Mouse (Mus musculus) v-Abl transformed pro-B cells (cell line): ENCODE data around the gene Vac14.

Experiments
- in situ Hi-C, 2 experiments: fragments of 400-800 bp; cut with MboI; formaldehyde crosslinking; loops; one replicate each; pipeline ENCODE4 v1.15.1; 2025; ENCODE audit not compliant: unreplicated experiment in 2 of 2

The Vac14 gene

DNA sequence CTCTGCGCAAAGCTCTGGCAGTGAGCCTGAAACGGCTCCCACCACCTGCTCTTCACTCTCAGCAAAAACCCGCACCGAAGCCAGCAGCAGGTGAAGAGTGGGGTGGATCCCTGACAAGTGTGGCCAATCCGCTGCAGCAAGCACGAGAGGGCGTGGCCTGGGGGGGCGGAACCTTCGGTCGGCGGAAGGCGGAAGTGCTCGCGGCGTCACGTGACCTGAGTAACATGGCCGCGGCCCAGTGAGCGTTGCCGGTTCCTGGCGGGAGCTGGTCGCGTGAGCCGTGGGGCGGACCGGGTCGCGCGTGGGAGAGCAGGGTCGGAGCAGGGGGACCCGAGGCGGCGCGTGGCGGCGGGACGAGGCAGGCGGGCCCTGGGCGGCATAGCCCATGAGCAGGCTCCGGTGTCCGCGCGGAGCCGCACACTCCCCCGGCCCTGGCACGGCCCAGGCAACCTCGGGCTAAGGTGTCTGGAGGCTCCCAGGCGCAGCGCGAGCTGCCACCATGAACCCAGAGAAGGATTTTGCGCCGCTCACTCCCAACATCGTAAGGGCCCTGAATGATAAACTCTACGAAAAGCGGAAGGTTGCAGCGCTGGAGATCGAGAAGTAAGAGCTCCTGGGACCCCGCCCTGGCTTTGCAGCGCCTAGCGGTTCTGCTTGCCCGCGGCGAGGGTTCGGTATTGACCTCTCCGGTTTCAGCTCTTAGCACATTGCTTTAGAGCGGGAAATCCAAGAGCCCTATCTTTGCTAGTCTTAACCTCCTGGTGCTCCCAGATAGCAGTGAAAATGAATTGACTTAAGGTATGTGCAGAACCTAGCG lies at the start of gene Vac14:
Vac14 (plus strand) TSS at position 195 of the 817 bp plus-strand sequence.
- in situ Hi-C loops = loop anchor here in 1 of 2 experiments (10.0 to 25.0 kb wide), 2 partner anchors 404 to 1056 kb away; partner anchors contain the start of genes Cmtr2, Dhx38 and Txnl4b

DNA sequence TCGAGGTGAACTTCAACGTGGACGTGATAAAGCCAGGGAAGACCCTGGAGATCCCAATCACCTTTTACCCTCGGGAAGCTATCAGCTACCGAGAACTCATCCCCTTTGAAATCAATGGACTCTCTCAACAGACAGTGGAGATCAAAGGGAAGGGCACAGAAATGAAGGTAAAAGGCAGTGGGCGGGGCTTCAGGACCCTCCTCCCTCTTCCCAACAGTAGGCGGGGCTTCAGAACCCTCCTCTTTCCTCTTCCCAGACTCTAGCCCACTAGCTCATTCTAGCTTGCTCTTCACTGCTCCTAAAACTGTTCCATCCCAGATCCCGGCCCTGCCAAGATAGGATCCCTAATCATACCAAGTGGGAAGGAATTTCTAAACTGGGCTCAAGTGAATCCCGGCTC lies 25.7 kb upstream of the Vac14 start:
- in situ Hi-C loops = no loop called here

DNA sequence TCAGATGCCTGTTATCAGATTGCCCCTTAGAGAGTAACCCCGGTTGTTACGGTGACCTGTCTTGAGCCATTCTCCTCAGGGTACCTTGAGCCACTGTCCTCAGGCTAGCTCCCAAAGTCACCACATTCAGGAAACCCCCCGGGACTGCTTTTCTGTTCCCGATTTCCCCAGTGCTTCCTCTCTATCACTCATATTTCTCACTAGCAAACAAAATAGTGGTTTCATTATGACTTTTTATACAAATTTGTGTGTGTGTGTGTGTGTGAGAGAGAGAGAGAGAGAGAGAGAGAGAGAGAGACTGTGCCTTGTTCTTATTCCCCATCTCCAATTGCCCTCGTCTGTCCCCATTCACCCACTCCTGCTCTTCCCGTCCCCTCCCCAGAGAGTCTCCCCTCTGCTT lies 24.2 kb upstream of the Vac14 start:
- in situ Hi-C loops = no loop called here

DNA sequence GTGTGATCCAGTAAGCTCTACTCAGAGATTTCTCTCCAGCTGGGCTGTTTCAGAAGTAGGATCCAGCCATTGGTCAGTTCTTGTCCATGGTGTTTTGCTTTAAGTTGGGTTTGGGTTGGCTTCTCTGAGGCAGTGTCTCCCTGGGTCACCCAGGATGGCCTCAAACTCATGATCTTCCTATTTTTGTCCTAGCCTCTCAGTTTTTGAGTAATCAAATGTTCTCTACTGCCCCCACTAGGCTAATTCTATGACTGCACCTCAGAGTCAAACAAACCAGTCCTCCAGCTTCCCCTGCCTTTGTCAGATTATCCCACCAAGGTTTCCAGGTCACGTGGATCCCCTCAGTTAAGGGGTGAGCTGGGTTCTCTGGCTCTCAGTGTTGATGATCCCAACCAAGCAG lies 13.8 kb upstream of the Vac14 start:
- in situ Hi-C loops = loop anchor here (5.0 to 25.0 kb wide), 3 partner anchors 462 to 1042 kb away; partner anchors contain the start of genes Dhx38 (in 1 of the 2) and Txnl4b (in 1 of the 2)

DNA sequence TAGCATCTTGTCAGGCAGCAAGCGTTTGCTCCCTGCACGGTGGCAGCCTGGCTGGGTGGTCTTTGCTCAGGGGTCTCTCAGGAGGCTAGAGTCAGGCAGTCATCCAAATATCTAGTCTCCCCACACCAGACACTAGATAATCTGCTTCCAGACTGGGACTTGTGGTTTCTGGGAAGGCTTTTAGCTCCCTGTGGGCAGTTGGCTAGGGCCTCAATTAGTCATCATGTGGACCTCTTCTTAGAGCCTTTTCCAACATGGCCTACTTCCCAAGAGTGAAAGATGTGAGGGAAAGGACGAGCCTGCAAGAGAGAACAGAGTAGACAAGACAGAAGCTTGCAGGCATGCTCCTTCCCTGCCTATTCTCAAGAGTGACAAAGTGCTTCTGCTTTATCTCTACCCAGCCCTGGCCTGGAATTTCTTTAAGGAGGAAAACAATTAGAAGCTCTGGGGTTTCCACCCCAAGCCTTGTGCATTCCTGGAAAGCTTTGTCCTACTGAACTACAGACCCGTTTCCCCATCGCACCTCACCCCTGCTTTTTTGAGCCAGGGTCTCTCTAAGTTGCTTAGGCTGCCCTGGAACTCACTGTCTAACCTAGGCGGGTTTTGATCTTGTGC lies 12.9 kb upstream of the Vac14 start:
- in situ Hi-C loops = loop anchor here in 1 of 2 experiments (25.0 kb wide), 1 partner anchor 1043 kb away; the partner anchor contains the start of genes Dhx38 and Txnl4b

DNA sequence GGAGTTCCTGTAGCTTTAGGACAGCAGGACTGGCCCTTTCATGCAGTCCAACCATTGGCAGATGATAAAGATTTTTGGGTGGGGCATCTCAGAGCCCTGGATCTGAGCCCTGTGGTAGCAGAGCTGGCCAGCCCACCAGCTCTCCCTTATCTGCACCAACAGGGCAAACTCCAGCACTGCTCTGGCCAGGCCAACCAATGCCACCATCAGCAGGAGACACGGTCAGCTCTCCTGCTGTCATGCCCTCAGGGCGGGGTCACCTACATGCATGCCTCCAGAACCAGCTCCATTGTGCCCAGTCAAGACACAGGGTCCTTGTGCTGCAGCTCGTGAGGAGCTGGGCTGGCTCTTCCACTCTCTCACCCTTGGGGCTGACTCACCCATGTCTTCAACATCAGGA lies 2.7 kb upstream of the Vac14 start:
- in situ Hi-C loops = loop anchor here in 1 of 2 experiments (10.0 to 25.0 kb wide), 2 partner anchors 401 to 1053 kb away; partner anchors contain the start of genes Cmtr2, Dhx38 and Txnl4b

DNA sequence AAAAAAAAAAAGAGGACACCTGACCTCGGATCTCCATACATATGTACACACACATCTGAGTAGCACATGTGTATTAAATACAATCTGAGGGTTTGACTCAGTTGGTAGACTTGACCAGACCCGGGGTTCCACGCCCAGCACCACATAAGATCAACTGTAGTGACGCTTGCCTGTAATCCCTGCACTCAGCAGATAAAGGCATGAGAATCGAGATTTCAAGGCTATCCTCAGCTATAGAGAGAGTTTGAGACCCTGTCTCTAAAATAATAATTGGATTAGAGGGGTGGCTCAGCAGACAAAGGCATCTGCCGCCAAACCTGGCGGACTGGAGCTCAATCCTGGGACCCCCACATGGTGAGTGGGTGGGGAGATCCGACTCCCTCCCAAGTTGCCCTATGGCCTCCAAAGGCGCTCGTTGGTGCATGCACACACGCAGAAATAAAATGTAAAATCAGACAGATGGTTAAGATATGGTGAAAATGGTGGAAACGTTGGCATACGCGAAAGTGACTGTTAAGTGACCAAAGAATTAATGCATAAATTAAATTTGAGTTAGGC lies 505 bp upstream of the Vac14 start:
- in situ Hi-C loops = loop anchor here in 1 of 2 experiments (10.0 to 25.0 kb wide), 2 partner anchors 403 to 1056 kb away; partner anchors contain the start of genes Cmtr2, Dhx38 and Txnl4b

DNA sequence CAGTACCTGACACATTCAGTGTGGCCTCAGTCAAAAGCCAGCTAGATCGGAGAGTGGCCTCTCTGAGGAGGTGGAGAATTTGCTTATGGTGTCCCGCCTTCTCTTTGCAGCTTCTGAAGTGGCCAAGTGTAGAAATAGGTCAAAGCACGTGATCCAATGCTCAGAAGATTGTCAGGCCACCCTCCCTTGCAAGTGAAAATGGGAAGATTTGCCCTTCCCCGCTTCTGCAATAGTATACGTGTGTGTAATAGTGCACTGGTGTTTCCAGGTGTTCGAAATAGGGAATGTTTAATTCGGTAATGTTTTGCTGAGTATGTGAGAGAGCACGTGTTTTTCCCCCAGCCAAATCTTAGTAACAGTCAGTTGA lies 806 bp downstream of the Vac14 start:
- in situ Hi-C loops = loop anchor here in 1 of 2 experiments (10.0 to 25.0 kb wide), 2 partner anchors 404 to 1057 kb away; partner anchors contain the start of genes Cmtr2, Dhx38 and Txnl4b

DNA sequence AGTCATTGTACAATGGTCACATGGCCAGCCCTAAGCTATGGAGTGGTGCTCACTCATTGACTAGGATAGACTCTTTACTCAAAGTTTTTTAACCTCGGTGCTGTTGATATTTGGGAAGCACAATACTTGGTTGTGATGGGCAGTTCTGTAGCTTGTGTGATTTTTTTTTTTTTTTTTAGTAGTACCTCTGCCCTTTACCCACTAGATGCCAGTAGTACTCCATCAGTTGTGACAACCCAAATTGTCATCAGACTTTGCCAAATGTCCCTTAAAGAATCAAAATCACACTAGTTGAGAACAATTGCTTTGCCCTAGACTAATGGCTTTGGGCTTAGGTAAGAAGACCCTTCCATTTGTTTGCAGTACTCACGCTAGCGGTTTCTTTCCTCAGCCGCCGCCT lies 1.5 kb downstream of the Vac14 start:
- in situ Hi-C loops = loop anchor here in 1 of 2 experiments (10.0 to 25.0 kb wide), 2 partner anchors 405 to 1058 kb away; partner anchors contain the start of genes Cmtr2, Dhx38 and Txnl4b

DNA sequence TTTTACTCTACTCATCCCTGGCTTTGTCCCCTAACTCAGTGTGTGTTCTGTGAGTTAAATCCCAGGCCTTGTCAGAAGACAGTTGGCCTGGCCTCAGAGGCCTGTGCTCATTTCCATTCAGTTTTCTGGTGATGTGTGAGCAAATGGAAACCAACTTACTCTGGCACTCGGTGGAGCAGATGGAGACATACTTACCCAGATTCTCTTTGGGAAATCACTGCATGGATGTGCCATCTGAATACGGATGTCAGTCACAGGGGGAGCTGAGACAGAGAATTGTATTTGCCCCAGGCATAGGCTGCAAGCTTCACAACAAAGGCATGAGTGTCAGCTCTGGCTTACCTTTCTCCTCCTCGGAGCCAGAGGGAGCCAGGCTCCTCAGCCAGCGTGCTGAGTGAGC lies 8.0 kb downstream of the Vac14 start:
- in situ Hi-C loops = loop anchor here in 1 of 2 experiments (25.0 kb wide), 2 partner anchors 211 to 461 kb away; partner anchors contain the start of genes Clec18a, Cog4, Pdpr and Sf3b3

DNA sequence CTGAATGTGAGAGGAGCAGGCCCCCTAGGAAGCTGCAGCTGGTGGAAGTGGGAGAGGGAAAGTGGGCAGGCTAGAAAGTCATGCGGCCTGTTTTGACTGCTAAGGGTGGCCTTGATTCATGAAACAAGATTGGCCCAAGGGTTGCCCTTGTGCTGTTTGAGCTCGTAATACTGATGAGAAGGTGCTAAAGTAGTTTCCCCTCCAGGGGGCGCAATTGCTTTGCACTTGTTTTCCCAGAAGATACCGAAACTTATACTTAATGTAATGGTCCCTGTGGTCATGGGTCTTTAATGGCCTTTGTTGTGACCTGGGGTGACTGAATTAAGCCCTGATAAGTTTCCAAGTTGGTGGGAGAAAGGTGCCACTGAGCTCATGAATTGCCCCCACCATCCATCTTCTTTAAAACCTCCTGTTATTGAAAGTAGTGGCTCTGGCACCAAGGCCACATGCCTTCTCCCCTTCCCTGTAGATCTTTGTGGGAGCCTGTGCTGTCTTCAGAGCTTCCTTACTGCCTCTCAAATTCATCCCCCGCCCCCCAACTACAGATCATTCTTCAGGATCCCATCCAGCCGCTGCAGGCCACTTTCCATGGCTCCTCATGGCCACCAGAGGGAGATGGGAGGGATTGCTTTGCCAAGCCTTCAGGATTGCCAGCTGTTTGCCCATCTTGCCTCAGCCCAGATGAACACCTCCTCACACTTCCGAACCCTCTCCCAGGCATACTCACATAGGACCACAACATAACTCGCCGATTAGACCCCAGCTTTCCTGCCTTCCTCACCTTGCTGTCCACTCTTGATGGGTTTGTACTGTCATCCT lies 11.1 kb downstream of the Vac14 start:
- in situ Hi-C loops = loop anchor here (10.0 to 25.0 kb wide), 3 partner anchors 208 to 458 kb away; partner anchors contain the start of genes Clec18a (in 1 of the 2), Cog4 (in 1 of the 2), Pdpr (in 1 of the 2) and Sf3b3 (in 1 of the 2)

DNA sequence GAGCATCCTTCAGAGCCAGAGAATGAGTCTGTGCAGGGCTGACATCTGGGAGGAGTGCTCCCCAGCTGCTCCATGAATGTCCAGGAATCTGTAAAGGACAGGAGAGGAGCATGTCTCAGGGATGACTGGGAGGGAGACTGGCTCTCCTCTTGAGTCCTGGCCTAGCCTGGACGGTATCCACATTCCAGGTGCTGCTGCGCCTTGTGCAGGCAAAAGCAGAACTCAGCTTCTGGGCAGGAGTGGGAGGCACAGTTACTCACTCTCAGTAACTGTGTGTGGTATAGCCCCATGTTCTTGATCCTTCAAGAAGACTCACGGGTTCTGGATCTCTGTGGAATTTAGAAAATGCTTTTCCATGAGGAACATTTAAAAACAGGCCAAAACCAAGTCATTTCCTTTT lies 11.7 kb downstream of the Vac14 start:
- in situ Hi-C loops = loop anchor here (10.0 to 25.0 kb wide), 3 partner anchors 207 to 457 kb away; partner anchors contain the start of genes Clec18a (in 1 of the 2), Cog4 (in 1 of the 2), Pdpr (in 1 of the 2) and Sf3b3 (in 1 of the 2)

DNA sequence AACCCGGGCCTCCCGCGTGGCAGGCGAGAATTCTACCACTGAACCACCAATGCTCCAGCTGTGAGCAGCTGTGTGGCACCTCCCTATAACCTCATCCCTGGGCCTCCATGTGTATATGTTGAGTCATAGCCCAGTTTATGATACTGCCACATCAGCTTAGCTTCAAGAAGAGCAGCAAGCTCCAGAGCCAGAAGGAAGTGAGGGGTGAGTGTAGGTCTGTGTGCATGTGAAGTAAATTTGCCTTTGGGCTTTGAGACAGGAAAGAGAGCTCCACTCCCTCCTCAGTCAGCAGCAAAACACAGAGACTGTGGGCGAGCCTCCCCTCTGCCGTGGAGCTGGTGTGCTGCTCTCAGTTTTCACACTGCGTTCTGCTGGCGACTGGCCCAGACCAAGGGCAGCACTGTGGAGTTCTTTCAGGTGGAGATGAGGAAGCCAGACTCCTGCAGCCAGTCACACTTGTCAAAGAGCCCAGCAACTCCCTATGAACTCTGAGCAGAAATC lies 12.2 kb downstream of the Vac14 start:
- in situ Hi-C loops = loop anchor here (10.0 to 25.0 kb wide), 3 partner anchors 207 to 457 kb away; partner anchors contain the start of genes Clec18a (in 1 of the 2), Cog4 (in 1 of the 2), Pdpr (in 1 of the 2) and Sf3b3 (in 1 of the 2)

DNA sequence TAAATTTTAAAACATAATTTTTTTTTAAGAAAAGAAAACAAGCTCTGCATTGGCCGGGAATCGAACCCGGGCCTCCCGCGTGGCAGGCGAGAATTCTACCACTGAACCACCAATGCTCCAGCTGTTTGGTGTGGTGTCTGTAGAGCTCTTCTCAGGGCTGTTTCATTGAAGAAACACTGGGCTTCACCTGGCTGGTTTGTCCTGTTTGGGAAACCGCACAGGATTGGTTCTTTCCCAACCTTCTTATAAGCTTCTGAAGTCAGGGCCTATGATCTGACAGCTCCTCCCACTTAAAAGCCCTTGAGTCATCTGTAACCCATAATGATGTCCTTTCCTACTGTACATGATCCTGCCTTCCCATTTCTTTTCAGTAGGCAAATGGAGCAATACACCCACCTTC lies 12.8 kb downstream of the Vac14 start:
- in situ Hi-C loops = loop anchor here (10.0 to 25.0 kb wide), 3 partner anchors 206 to 456 kb away; partner anchors contain the start of genes Clec18a (in 1 of the 2), Cog4 (in 1 of the 2), Pdpr (in 1 of the 2) and Sf3b3 (in 1 of the 2)

DNA sequence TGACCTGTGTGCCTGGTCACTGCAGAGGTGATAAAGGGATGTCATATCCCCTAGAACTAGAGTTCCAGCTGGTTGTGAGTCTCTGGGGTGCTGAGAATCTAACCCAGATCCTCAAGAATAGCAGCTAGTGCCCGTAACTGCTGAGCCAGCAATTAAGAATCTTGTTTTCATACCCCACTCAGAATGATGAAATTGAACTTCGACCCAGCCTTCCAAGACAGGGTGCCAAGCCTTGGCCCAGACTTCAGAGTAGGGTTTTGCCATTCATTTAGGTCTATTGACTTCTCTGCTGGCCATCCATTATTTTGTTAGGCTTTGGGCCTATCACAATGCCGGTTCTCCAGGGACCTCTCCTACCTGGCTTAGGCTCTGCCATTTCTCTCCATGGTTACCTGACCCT lies 15.4 kb downstream of the Vac14 start:
- in situ Hi-C loops = loop anchor here (10.0 to 25.0 kb wide), 3 partner anchors 203 to 453 kb away; partner anchors contain the start of genes Clec18a (in 1 of the 2), Cog4 (in 1 of the 2), Pdpr (in 1 of the 2) and Sf3b3 (in 1 of the 2)

DNA sequence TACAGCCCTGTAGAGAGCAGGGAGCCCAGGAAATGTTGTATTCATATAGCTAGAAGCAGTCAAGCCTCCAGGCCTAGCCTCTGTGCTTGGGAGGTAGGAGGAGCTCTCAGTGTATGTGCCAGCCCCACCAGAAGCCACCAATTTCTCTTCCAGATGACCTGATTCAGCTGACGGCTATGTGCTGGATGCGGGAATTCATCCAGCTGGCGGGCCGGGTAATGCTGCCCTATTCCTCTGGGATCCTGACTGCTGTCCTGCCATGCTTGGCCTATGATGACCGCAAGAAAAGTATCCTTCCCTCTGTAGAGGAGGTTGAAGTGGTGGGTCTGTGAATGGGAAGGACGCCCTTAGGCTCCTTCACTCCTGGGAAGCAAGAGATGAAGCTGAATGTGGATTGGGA lies 17.8 kb downstream of the Vac14 start:
- in situ Hi-C loops = loop anchor here (10.0 to 25.0 kb wide), 3 partner anchors 201 to 451 kb away; partner anchors contain the start of genes Clec18a (in 1 of the 2), Cog4 (in 1 of the 2), Pdpr (in 1 of the 2) and Sf3b3 (in 1 of the 2)

DNA sequence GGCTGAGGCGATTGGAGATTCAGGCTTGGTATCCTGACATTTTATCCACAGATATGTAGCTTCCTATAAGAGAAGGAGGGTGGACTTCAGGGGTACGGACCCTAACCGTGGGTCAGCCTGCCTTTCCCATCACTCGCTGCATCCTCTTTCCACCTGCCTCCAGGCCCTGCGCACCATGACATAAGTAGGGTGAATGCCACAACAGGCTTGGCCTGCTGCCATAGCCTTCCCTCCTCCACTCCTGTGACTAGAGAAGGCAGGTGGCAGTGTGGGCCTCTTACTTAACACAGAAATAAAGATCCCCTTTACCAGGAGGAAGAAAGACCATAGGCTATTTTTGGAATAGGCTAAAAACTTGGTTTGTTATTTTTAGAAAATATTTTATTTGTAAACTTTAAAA lies 23.9 kb downstream of the Vac14 start:
- in situ Hi-C loops = loop anchor here (5.0 to 25.0 kb wide), 4 partner anchors 80 to 445 kb away; partner anchors contain the start of genes Clec18a (in 1 of the 2), Cog4 (in 1 of the 2), Mtss1l (in 1 of the 2) and Pdpr (in 1 of the 2)

DNA sequence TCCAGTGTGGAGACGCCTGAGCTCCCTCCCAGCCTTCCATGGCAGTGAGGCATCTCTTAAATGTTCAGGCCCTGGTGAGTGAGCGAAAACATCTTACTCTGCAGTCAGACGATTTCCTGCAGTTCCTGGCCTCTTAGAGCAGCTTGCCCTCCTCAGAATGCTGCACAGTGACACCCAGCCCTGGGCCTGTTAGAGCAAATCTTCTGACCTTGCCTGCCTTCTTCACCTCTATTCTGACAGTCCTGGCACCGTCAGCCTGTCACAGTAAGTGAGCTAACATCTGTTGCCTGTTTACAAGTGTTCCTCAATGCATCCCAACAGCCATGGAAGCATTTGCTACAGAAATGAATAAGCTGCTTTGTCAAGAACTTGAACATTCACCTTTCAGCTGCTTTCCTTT lies 24.8 kb downstream of the Vac14 start:
- in situ Hi-C loops = loop anchor here (5.0 to 25.0 kb wide), 4 partner anchors 79 to 444 kb away; partner anchors contain the start of genes Clec18a (in 1 of the 2), Cog4 (in 1 of the 2), Mtss1l (in 1 of the 2) and Pdpr (in 1 of the 2)
